Mouse (Mus musculus) mesoderm, embryonic 11.5 days (tissue): ENCODE data around the gene Polr1a.

Experiments
- DNase-seq: peaks from one replicate; pipeline ENCODE4 v3.0.0-alpha.2; 2012; ENCODE audit warnings: low read depth, low spot score

The Polr1a gene

GRCm38 (mm10) chr6:71949721-71950120, 40.9 kb downstream of the Polr1a start:
- no peak for DNase-seq

GRCm38 (mm10) chr6:71950592-71950991, 41.7 kb downstream of the Polr1a start:
- DNase-seq = no peak

GRCm38 (mm10) chr6:71951192-71951591, 42.3 kb downstream of the Polr1a start:
- no peak for DNase-seq

- DNase-seq = no peak
Observed at GRCm38 (mm10) chr6:71962119-71962518, 53.3 kb downstream of the Polr1a start.

GRCm38 (mm10) chr6:71962706-71963105, 53.9 kb downstream of the Polr1a start:
- DNase-seq = no peak

GRCm38 (mm10) chr6:71963561-71963960, 54.7 kb downstream of the Polr1a start:
- no peak for DNase-seq

- DNase-seq = no peak
Observed at GRCm38 (mm10) chr6:71966683-71967303, 57.9 kb downstream of the Polr1a start.

- DNase-seq = no peak
Observed at GRCm38 (mm10) chr6:71967847-71968246, 59.0 kb downstream of the Polr1a start.

- no peak for DNase-seq
Observed at GRCm38 (mm10) chr6:71969459-71969858, 60.6 kb downstream of the Polr1a start.

GRCm38 (mm10) chr6:71970154-71970553, 61.3 kb downstream of the Polr1a start:
- DNase-seq = no peak

- no peak for DNase-seq
Observed at GRCm38 (mm10) chr6:71976592-71976991, 67.7 kb downstream of the Polr1a start.

- no peak for DNase-seq
Observed at GRCm38 (mm10) chr6:71980165-71980564, 71.3 kb downstream of the Polr1a start.

- DNase-seq = no peak
Observed at GRCm38 (mm10) chr6:71980587-71980986, 71.7 kb downstream of the Polr1a start.

- DNase-seq = no peak
Observed at GRCm38 (mm10) chr6:71981450-71981849, 72.6 kb downstream of the Polr1a start.

- DNase-seq = no peak
Observed at GRCm38 (mm10) chr6:71985984-71986383, 77.1 kb downstream of the Polr1a start.

- DNase-seq = no peak
Observed at GRCm38 (mm10) chr6:71987546-71988248, 78.8 kb downstream of the Polr1a start.

GRCm38 (mm10) chr6:71989647-71990351, 80.9 kb downstream of the Polr1a start:
- DNase-seq = peak; percentile 89

- DNase-seq = no peak
Observed at GRCm38 (mm10) chr6:71990371-71990837, 81.6 kb downstream of the Polr1a start.

- no peak for DNase-seq
Observed at GRCm38 (mm10) chr6:71991190-71991932, 82.5 kb downstream of the Polr1a start.

GRCm38 (mm10) chr6:71991933-71992325, 83.1 kb downstream of the Polr1a start:
- DNase-seq = no peak

GRCm38 (mm10) chr6:71994004-71994403, 85.2 kb downstream of the Polr1a start:
- no peak for DNase-seq

- DNase-seq = no peak
Observed at GRCm38 (mm10) chr6:71995081-71995480, 86.2 kb downstream of the Polr1a start.
